Mouse (Mus musculus): ENCODE measurements around the gene Pfkp. TPM values are rescaled to one million over a fixed set of nuclear protein-coding genes. Genes with fewer than 3 reads are reported as not detected.

Pfkp gene
- polyA plus RNA-seq, 1 experiment = 420 TPM

DNA sequence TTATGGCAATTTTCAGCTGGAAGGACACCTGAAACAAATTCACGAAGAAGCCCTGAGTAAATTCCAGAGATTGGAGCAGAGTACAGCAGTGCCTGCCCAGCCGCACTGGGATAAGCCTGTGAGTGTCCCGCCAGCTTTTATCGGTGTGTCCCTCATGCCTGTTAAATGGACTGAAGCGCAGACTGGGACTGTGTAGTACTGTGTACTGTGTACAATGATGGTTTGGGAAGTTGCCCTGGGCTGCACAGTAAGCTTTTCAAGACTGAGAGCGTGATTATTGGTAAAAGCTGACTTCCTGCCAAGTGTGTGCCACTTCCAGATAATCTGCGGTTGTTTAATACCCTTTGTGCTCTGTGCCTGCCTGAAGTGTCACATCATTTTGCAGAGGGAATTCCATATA, 90.8 kb downstream of the Pfkp start:
- H3K4me3 ChIP-seq (ENCODE audit: insufficient read depth, low read depth, low read length) = no peak overlapping the region
- no peak overlapping the region for H3K27ac ChIP-seq (ENCODE audit: insufficient read depth, low read depth, low read length)
- no peaks in the 10 kb centered on the region for H3K4me1 ChIP-seq (ENCODE audit: control insufficient read depth, insufficient read depth, low read length)
- WGBS = 41% methylated on average over 7 of the region's 7 CpGs
- TF ChIP-seq CTCF (IDR thresholded peaks at IDR 0.05; ENCODE audit: insufficient read depth, low read depth, low read length) (no peak), POLR2A (IDR thresholded peaks at IDR 0.05; ENCODE audit: insufficient read depth, low read depth, low read length) (no peak)

DNA sequence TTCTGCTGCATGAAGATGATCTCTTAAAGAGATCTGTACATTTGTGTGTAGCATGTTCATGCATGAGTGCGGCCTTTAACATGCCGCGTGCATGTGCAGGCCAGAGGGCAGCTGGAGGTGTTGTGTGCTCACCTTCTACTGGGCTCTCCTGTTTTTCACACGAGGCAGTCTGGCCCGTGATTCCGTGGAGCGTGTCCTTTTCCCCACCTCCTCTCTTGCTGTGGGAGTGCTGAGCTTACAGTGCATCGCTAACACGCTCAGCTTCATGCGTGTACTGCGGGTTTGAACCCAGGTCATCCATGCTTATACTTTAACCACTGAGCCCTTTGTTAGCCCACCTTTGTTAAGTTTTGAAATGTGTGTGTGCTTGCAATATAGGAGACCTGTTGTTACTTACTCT, 92.9 kb downstream of the Pfkp start:
- 97% methylated on average over 11 of the region's 11 CpGs for WGBS
- no peaks in the 10 kb centered on the region for H3K4me1 ChIP-seq (ENCODE audit: control insufficient read depth, insufficient read depth, low read length)
- H3K4me3 ChIP-seq (ENCODE audit: insufficient read depth, low read depth, low read length) = no peak overlapping the region
- no peak overlapping the region for H3K27ac ChIP-seq (ENCODE audit: insufficient read depth, low read depth, low read length)
- TF ChIP-seq POLR2A (IDR thresholded peaks at IDR 0.05; ENCODE audit: insufficient read depth, low read depth, low read length) = no peak
- no peak for TF ChIP-seq CTCF (IDR thresholded peaks at IDR 0.05; ENCODE audit: insufficient read depth, low read depth, low read length)

DNA sequence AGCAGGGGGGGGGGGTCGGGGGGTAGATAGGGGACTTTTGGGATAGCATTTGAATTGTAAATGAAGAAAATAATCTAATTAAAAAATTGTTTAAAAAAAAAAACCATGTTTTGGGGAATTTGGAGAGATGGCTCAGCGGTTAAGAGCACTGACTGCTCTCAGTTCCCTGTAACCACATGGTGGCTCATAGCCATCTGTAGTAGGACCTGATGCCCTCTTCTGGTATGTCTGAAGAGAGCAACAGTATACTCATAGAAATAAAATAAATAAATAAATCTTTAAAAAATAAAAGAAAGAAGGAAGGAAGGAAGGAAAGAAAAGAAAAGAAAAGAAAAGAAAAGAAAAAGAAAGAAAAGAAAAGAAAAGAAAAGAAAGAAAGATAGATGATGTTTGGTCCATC, 94.9 kb downstream of the Pfkp start:
- 85% methylated on average over 2 of the region's 2 CpGs for WGBS
- H3K4me1 ChIP-seq (ENCODE audit: control insufficient read depth, insufficient read depth, low read length) = no peaks in the 10 kb centered on the region
- no peak overlapping the region for H3K27ac ChIP-seq (ENCODE audit: insufficient read depth, low read depth, low read length)
- no peak overlapping the region for H3K4me3 ChIP-seq (ENCODE audit: insufficient read depth, low read depth, low read length)
- TF ChIP-seq POLR2A (IDR thresholded peaks at IDR 0.05; ENCODE audit: insufficient read depth, low read depth, low read length) = no peak
- no peak for TF ChIP-seq CTCF (IDR thresholded peaks at IDR 0.05; ENCODE audit: insufficient read depth, low read depth, low read length)

DNA sequence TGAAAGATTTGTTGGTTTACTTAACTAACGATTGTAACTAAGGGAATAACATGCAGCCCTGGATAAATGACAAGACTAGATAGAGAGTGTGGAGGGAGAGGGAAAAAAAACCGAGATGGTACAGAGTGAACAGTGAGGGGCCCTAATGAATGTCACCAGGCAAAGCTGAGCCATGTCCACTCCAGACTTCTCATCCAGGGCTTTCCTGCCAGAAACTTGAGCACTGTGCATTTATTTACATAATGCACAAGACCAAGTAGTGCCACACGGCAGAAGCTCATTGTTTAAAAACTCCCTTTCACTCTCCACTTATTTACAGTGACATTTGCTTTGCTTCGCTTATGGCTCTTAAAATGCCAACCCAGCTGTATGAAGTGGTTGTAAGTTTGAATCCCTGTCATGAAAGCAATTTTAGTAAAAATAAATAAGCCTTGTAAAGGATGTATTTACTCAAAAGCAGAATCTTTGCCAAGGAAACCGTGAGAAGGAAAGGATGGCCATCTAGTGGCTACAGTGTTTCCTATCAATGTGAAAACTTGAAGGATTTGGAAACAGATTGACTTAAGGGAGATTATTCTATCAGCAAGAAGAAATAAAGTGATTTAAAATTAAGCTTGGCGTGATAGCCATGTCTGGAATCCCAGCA, 113.2 kb downstream of the Pfkp start:
- no peak overlapping the region for H3K27ac ChIP-seq (ENCODE audit: insufficient read depth, low read depth, low read length)
- H3K4me1 ChIP-seq (ENCODE audit: control insufficient read depth, insufficient read depth, low read length) = no peaks in the 10 kb centered on the region
- 23% methylated on average over 6 of the region's 6 CpGs for WGBS
- no peak overlapping the region for H3K4me3 ChIP-seq (ENCODE audit: insufficient read depth, low read depth, low read length)
- no peak for TF ChIP-seq CTCF (IDR thresholded peaks at IDR 0.05; ENCODE audit: insufficient read depth, low read depth, low read length)
- TF ChIP-seq POLR2A (IDR thresholded peaks at IDR 0.05; ENCODE audit: insufficient read depth, low read depth, low read length) = no peak

DNA sequence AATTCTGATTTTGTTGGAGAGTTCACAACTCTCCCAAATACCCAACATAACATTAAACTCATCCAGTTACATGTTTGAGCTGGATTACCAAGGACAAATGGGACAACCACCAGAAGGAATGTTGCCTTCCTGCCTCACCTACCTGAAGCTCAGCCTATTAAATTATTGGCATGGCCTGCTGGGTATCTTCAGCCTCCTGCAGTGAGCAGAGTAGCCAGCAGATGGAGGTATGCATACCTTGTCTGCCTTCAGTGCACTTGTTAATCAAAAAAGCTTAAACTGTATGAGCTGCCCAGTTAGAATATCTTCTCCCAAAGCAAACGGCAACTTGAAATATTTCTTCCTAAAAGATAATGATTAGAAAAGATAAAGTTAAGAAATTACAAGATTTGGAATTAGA, 115.9 kb downstream of the Pfkp start:
- no peak overlapping the region for H3K27ac ChIP-seq (ENCODE audit: insufficient read depth, low read depth, low read length)
- TF ChIP-seq CTCF (IDR thresholded peaks at IDR 0.05; ENCODE audit: insufficient read depth, low read depth, low read length) (no peak), POLR2A (IDR thresholded peaks at IDR 0.05; ENCODE audit: insufficient read depth, low read depth, low read length) (no peak)
- H3K4me1 ChIP-seq (ENCODE audit: control insufficient read depth, insufficient read depth, low read length) = no peaks in the 10 kb centered on the region
- H3K4me3 ChIP-seq (ENCODE audit: insufficient read depth, low read depth, low read length) = no peak overlapping the region
- WGBS = 98% methylated on average over 1 of the region's 1 CpGs

Other genes starting within 250 kb of the Pfkp start
- gene Pitrm1, start 100.6 kb downstream of the Pfkp start, polyA plus RNA-seq (2012; ENCODE audit: insufficient read depth, insufficient read length, low replicate concordance, missing spikeins) = not detected in 2 replicates

Measured in olfactory bulb, adult 2 months (tissue).